Mouse (Mus musculus) heart, postnatal 36 days (tissue): ENCODE results near the gene Six3. TPM values are rescaled to one million over a fixed set of nuclear protein-coding genes. Genes with fewer than 3 reads are reported as not detected.
A peak's percentile ranks its signal among the peaks of the same experiment; 100 is the strongest.

Experiments
- DNase-seq, 2 experiments: peaks; one replicate each; pipeline ENCODE4 v3.0.0; 2021 to 2022
- intact Hi-C: fragments of 180-260 bp; cut with DNase I; formaldehyde crosslinking; loops from one replicate; pipeline ENCODE4 v1.15.1; 2025
- total RNA-seq, 2 experiments: library from RNA; stranded (reverse); gene quantifications; 2 replicates each; pipeline ENCODE4 v1.2.3; 2021

Six3 gene
- total RNA-seq: not detected

DNA sequence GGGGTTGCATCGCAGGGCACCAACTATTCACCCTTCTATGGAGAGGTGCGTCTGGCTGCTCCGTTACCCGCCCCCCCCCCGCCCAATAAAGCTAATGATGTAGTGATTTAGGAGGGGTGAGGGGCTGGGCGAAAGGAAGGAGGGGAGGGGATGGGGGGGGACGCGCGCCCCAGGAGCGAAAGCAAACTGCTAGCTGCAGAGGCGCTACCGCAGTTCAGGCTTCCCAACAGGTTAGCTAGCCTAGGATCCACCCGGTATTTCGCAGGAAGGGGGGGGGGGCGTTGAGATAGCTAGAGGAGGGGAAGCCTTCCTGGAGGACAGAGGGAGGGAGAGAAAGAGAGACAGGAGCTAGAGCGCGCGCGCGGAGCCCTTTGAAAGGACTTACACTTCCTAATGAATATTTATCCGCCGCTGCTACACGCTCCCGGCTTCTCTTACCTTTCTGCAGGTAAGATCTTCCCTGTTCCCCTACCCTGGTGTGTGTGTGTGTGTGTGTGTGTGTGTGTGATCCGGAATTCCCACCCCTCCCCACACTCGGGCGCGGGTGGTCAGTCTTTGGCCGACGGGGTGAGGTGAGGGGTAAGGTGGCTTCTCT is at the start of gene Six3:
Gene Six3 (plus strand): TSS at position 343 of the 595 bp plus-strand sequence.
- no peak for DNase-seq
- intact Hi-C loops: loop anchor here (5.0 kb wide), 1 partner anchor 126 kb away; no protein-coding TSS in a partner anchor

- no peak for DNase-seq
- intact Hi-C loops: no loop called here
Observed at GRCm38 (mm10) chr17:85564107-85564506, 49.3 kb upstream of the Six3 start.

- DNase-seq: no peak
- intact Hi-C loops: no loop called here
Observed at GRCm38 (mm10) chr17:85574023-85574422, 39.4 kb upstream of the Six3 start.

DNA sequence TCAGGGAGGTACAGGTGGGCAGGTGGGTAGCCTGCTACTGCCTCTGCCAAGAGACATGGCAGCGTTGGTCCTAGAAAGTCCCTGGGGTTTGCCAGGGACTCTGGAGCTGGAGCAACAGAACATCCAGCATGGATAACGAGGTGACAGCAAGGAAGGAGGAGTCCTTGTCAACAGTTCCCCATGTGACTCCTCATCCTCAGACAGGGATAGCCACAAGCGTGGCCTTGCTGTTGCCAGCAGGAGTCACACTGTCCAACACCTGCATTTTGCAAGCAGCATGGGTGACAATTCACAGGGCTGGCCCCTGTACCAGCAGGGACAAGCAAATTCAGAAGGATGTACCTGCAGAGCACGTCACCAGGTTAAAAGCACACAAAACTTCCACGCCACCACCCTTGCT is 35.1 kb upstream of the Six3 start:
- intact Hi-C loops: no loop called here
- no peak for DNase-seq

DNA sequence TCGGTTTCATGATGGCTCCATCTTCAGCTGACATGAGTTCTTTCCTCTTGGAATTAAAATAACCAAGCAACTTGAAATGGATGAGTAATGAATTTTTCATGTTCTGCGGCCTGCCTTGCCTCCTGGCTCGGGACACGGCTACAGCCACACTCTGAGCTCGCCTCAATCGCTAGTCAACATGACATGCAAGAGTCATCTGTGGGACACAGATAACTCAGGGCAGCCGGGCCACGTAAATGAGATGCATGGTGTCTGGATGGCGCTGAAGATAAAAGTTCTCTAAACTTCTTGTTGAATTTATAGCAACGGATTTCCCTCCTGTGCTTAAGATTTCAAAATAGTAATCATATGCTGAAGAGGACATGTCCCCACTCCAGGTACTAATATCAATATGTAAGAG is 34.1 kb upstream of the Six3 start:
- intact Hi-C loops: no loop called here
- no peak for DNase-seq

DNA sequence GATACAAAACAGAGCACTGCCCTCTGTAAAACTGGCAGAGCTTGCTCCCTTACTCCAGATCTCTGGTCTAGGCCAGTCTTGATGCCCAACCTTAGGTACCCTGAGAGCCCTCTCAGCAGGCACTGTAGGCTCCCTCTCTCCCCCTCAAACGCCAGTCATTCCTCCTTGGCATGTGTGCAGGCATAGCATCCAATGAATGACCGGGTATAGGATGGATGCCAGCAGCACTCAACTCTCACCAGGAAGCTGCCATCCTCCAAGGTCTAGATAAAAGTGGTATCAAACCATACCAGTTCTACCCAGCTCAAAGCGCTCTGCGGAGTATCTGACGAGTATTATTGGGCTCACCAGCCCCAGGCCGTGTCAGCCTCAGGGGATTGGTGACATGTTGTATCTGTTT is 33.2 kb upstream of the Six3 start:
- intact Hi-C loops: no loop called here
- peak; percentile 17 to 19 for DNase-seq

- intact Hi-C loops: no loop called here
- DNase-seq: no peak
Observed at GRCm38 (mm10) chr17:85584170-85584569, 29.2 kb upstream of the Six3 start.

- no peak for DNase-seq
- intact Hi-C loops: no loop called here
Observed at GRCm38 (mm10) chr17:85584573-85584972, 28.8 kb upstream of the Six3 start.

- DNase-seq: no peak
- intact Hi-C loops: no loop called here
Observed at GRCm38 (mm10) chr17:85585779-85586178, 27.6 kb upstream of the Six3 start.

DNA sequence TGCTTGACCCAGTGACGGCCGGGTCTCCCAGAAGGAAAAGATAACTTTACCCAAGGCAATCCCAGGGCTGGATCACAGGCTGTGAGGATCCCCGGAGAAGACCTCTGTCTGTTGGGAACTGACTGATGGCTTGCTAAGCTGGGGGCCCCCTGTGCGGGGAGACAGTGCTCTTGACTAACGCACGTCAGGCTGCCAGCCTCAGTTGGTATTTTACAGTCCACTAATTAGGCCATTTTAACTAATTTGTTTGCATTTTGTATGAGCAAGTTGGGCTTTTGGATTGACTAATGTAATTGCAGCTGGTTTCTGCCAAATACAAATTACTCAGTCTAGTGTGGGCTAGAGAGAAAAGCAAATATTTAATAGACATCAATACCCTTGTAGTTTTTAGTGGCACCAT is 21.4 kb upstream of the Six3 start:
- DNase-seq: no peak
- intact Hi-C loops: no loop called here

- no peak for DNase-seq
Observed at GRCm38 (mm10) chr17:85595853-85596252, 17.6 kb upstream of the Six3 start.

GRCm38 (mm10) chr17:85596341-85596890 is 17.0 kb upstream of the Six3 start:
- no peak for DNase-seq
- intact Hi-C loops: no loop called here

More at GRCm38 (mm10) chr17:85595853-85596252, 17.6 kb upstream of the Six3 start:
- intact Hi-C loops: no loop called here

DNA sequence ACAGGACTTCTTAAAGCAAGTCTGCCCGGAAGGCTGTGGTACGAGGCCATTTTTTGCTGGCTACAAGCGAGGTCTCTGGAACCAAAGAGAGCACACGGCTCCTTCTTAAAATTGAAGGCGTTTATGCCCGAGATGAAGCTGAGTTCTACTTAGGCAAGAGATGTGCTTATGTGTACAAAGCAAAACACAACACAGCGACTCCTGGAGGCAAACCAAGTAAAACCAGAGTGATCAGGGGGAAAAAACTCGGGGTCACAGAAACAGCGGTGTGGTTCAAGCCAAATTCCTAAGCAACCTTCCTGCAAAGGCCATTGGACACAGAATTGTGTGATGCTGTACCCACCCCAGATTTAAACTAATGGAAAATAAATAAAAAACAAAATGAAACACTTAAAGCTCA is 13.9 kb upstream of the Six3 start:
- no peak for DNase-seq
- intact Hi-C loops: no loop called here

DNA sequence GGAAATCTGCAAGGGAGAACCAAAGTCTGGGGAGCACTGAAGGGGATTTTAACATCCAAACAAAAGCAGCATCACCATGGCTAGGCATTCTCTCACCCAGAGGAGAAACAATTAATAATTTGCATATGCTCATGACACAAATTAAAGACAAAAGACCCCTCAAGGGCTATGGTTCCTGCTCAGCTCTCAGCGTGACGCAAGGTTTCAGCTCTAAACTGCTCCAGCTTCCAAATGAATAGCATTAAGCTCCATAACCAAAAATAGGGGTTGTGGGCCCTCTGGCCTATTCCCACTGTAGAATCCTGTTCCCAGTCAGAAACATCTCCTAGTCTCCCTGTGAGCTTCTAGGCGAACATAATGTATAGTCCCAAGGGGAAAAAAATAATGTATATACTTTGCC is 6.9 kb upstream of the Six3 start:
- DNase-seq: no peak
- intact Hi-C loops: no loop called here

GRCm38 (mm10) chr17:85607556-85608365 is 5.6 kb upstream of the Six3 start:
- intact Hi-C loops: no loop called here
- no peak for DNase-seq

GRCm38 (mm10) chr17:85608366-85609093 is 4.9 kb upstream of the Six3 start:
- intact Hi-C loops: no loop called here
- no peak for DNase-seq

DNA sequence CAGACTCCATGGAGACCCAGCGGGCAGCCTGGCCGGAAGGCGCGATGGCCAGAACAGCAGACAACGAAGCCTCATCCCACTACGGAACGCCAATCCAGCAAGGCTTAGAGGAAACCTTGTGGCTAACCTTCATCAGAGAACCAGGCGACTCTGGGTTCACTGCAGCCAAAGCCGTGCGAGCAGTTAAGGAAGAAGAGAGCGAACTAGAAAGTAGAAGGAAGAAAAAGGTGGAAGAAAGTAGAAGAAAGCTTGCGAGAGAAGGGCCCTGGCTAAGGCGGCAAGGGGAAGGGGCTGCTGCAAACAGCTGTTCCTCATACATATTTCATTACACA is 4.3 kb upstream of the Six3 start:
- no peak for DNase-seq
- intact Hi-C loops: no loop called here

DNA sequence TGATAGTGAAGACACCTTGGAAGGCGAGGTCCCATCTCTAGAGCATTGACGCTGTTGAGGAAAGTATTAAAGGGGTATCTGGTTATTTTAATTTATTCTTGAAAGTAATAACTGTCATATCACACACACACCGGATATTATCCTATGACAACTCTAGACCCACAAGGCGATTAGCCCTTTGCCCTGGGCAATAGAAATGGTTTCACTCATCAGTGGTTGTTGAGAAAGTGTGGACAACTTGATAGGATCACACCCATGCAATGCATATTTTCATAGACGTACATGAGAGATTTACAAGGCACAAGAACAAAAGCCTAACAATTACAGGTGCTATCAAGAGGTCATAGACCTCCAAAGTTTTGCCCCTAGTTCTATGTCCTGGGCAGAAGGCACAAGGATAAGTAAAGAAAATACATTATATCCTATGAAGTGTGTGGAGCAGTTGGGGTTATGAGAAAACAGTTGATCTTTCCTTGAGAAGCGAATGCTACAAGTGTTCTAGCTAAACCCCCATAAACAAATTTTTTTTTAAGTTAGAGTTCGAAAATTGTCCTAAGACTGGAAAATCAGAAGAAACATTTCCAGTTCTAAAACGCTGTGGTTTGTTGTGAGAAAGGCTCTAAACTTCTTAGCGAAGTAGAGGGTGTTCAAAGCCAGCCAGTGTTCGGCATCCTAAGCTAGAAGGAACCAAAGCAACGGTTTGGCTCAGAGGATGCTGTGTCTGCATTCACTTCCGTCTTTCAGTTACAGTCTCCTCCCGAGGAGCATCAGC is 3.6 kb upstream of the Six3 start:
- intact Hi-C loops: loop anchor here (5.0 kb wide), 1 partner anchor 123 kb away; no protein-coding TSS in a partner anchor
- no peak for DNase-seq

GRCm38 (mm10) chr17:85610393-85611115 is 2.9 kb upstream of the Six3 start:
- intact Hi-C loops: loop anchor here (5.0 kb wide), 1 partner anchor 123 kb away; no protein-coding TSS in a partner anchor
- no peak for DNase-seq
